Mouse (Mus musculus): ENCODE data around the gene Rnd2. TPM values are rescaled to one million over a fixed set of nuclear protein-coding genes. Genes with fewer than 3 reads are reported as not detected.
A peak's percentile ranks its signal among the peaks of the same experiment; 100 is the strongest.
"Not testable (repeated sequence)": the region's sequence is repeated elsewhere in the genome, so short reads cannot be mapped to it uniquely, and the experiment has no call there.

Rnd2 gene
- polyA plus RNA-seq, 1 experiment from 2014 or later: 68.3 TPM

GRCm38 (mm10) chr11:101462583-101463440 lies 2.0 kb upstream of the Rnd2 start:
- H3K9ac ChIP-seq: peak overlapping the region; percentile 80; the same call in 1 of the 2 replicates
- 0 out of 2 replicates have a peak, but pooled peaks have one; percentile 34 for ATAC-seq (replicated peaks)

GRCm38 (mm10) chr11:101465101-101465868 lies 486 bp downstream of the Rnd2 start:
- H3K4me2 ChIP-seq: peak overlapping the region; percentile 86
- H3K27ac ChIP-seq: peak overlapping the region; percentile 90
- H3K9me3 ChIP-seq: no peaks in the 10 kb centered on the region
- ATAC-seq (replicated peaks): peak; percentile 51
- under 1% methylated on average over 51 of the region's 51 CpGs for WGBS
- no peaks in the 10 kb centered on the region for H3K27me3 ChIP-seq (replicated peaks)
- peaks cover 62% of the 10 kb centered on the region for H3K4me1 ChIP-seq
- H3K36me3 ChIP-seq (replicated peaks): peaks cover 19% of the 10 kb centered on the region
- peak overlapping the region; percentile 69 for H3K4me3 ChIP-seq
- H3K9ac ChIP-seq: peak overlapping the region; percentile 80

More at GRCm38 (mm10) chr11:101462583-101463440, 2.0 kb upstream of the Rnd2 start:
- H3K27me3 ChIP-seq (replicated peaks): no peaks in the 10 kb centered on the region
- H3K9me3 ChIP-seq: no peaks in the 10 kb centered on the region
- 21% methylated on average over 13 of the region's 13 CpGs for WGBS
- peak overlapping the region; percentile 86 for H3K4me2 ChIP-seq
- peaks cover 50% of the 10 kb centered on the region for H3K4me1 ChIP-seq
- H3K36me3 ChIP-seq (replicated peaks): peaks cover 30% of the 10 kb centered on the region
- H3K27ac ChIP-seq: peak overlapping the region; percentile 90
- peak overlapping the region; percentile 69 for H3K4me3 ChIP-seq

GRCm38 (mm10) chr11:101465869-101466551 lies 1.2 kb downstream of the Rnd2 start, which contains the start of gene Vat1:
TSS of gene Vat1 (minus strand) at chr11:101466230.
- ATAC-seq (replicated peaks): peak; percentile 76
- 2% methylated on average over 60 of the region's 60 CpGs for WGBS
- H3K4me1 ChIP-seq: peaks cover 62% of the 10 kb centered on the region
- H3K27me3 ChIP-seq (replicated peaks): no peaks in the 10 kb centered on the region
- H3K9ac ChIP-seq: peak within 1 kb of the TSS; percentile 80
- H3K4me3 ChIP-seq: peak within 1 kb of the TSS; percentile 69
- H3K4me2 ChIP-seq: peak within 1 kb of the TSS; percentile 86
- no peaks in the 10 kb centered on the region for H3K9me3 ChIP-seq
- peak within 1 kb of the TSS; percentile 90 for H3K27ac ChIP-seq
- H3K36me3 ChIP-seq (replicated peaks): peaks cover 16% of the 10 kb centered on the region

GRCm38 (mm10) chr11:101466552-101466950 lies 1.8 kb downstream of the Rnd2 start:
- 63% methylated on average over 5 of the region's 5 CpGs for WGBS
- Histone ChIP-seq H3K4me1 (peaks cover 61% of the 10 kb centered on the region), H3K4me3 (peak overlapping the region; percentile 69), H3K4me2 (peak overlapping the region; percentile 86), H3K36me3 (replicated peaks) (peaks cover 10% of the 10 kb centered on the region)
- H3K9ac ChIP-seq; H3K27ac ChIP-seq; H3K27me3 ChIP-seq (replicated peaks); ATAC-seq (replicated peaks); H3K9me3 ChIP-seq: not testable (repeated sequence)

- peak; percentile 61 for ATAC-seq (replicated peaks)
- H3K4me1 ChIP-seq: peaks cover 50% of the 10 kb centered on the region
These were observed 2.9 kb downstream of the Rnd2 start for GRCm38 (mm10) chr11:101467477-101468262.

GRCm38 (mm10) chr11:101468263-101468688 lies 3.5 kb downstream of the Rnd2 start:
- H3K9me3 ChIP-seq: no peaks in the 10 kb centered on the region
- H3K27ac ChIP-seq: peak overlapping the region; percentile 79
- H3K27me3 ChIP-seq (replicated peaks): no peaks in the 10 kb centered on the region
- WGBS: under 1% methylated on average over 29 of the region's 31 CpGs
- peaks cover 44% of the 10 kb centered on the region for H3K4me1 ChIP-seq
- H3K4me3 ChIP-seq: peak overlapping the region; percentile 69
- no peaks in the 10 kb centered on the region for H3K36me3 ChIP-seq (replicated peaks)
- ATAC-seq (replicated peaks): peak; percentile 34
- H3K4me2 ChIP-seq: peak overlapping the region; percentile 75
- H3K9ac ChIP-seq: peak overlapping the region; percentile 75

More at GRCm38 (mm10) chr11:101467477-101468262, 2.9 kb downstream of the Rnd2 start:
- no peaks in the 10 kb centered on the region for H3K27me3 ChIP-seq (replicated peaks)
- H3K4me3 ChIP-seq: peak overlapping the region; percentile 69
- H3K36me3 ChIP-seq (replicated peaks): no peaks in the 10 kb centered on the region
- H3K9ac ChIP-seq: peak overlapping the region; percentile 75
- peak overlapping the region; percentile 79 for H3K27ac ChIP-seq
- no peaks in the 10 kb centered on the region for H3K9me3 ChIP-seq
- 1% methylated on average over 54 of the region's 54 CpGs for WGBS
- peak overlapping the region; percentile 75 for H3K4me2 ChIP-seq

- Histone ChIP-seq H3K4me2 (peak overlapping the region; percentile 75), H3K27ac (peak overlapping the region; percentile 79), H3K4me1 (peaks cover 39% of the 10 kb centered on the region), H3K9me3 (no peaks in the 10 kb centered on the region), H3K9ac (peak overlapping the region; percentile 75), H3K27me3 (replicated peaks) (no peaks in the 10 kb centered on the region), H3K36me3 (replicated peaks) (no peaks in the 10 kb centered on the region), H3K4me3 (peak overlapping the region; percentile 69)
- ATAC-seq (replicated peaks): no peak
- WGBS: 2% methylated on average over 13 of the region's 13 CpGs
These were observed 3.9 kb downstream of the Rnd2 start for GRCm38 (mm10) chr11:101468731-101469130.

- Histone ChIP-seq H3K27ac (no peak overlapping the region), H3K36me3 (replicated peaks) (no peaks in the 10 kb centered on the region), H3K4me2 (peak overlapping the region; percentile 75), H3K4me1 (peaks cover 35% of the 10 kb centered on the region), H3K9ac (no peak overlapping the region), H3K4me3 (peak overlapping the region; percentile 69), H3K27me3 (replicated peaks) (no peaks in the 10 kb centered on the region), H3K9me3 (no peaks in the 10 kb centered on the region)
- no peak for ATAC-seq (replicated peaks)
- 69% methylated on average over 4 of the region's 4 CpGs for WGBS
These were observed 4.4 kb downstream of the Rnd2 start for GRCm38 (mm10) chr11:101469155-101469554.

- Histone ChIP-seq H3K9me3 (no peaks in the 10 kb centered on the region), H3K4me3 (no peak overlapping the region), H3K27me3 (replicated peaks) (no peaks in the 10 kb centered on the region), H3K4me1 (peaks cover 28% of the 10 kb centered on the region), H3K36me3 (replicated peaks) (no peaks in the 10 kb centered on the region), H3K4me2 (0 out of 2 replicates have a peak overlapping the region, but pooled peaks have one; percentile 2), H3K27ac (no peak overlapping the region), H3K9ac (no peak overlapping the region)
- ATAC-seq (replicated peaks): no peak
- 10% methylated on average over 7 of the region's 7 CpGs for WGBS
These were observed 5.4 kb downstream of the Rnd2 start for GRCm38 (mm10) chr11:101470206-101470605.

GRCm38 (mm10) chr11:101471926-101472325 lies 7.1 kb downstream of the Rnd2 start:
- Histone ChIP-seq H3K36me3 (replicated peaks) (no peaks in the 10 kb centered on the region), H3K4me3 (no peak overlapping the region), H3K4me2 (no peak overlapping the region), H3K4me1 (peaks cover 20% of the 10 kb centered on the region), H3K27ac (peak overlapping the region; percentile 14; the same call in 1 of the 2 replicates), H3K9ac (no peak overlapping the region), H3K27me3 (replicated peaks) (no peaks in the 10 kb centered on the region), H3K9me3 (no peaks in the 10 kb centered on the region)
- ATAC-seq (replicated peaks): no peak
- WGBS: 58% methylated on average over 3 of the region's 3 CpGs

GRCm38 (mm10) chr11:101472336-101472735 lies 7.5 kb downstream of the Rnd2 start:
- no peak overlapping the region for H3K4me2 ChIP-seq
- H3K4me3 ChIP-seq: no peak overlapping the region
- no peaks in the 10 kb centered on the region for H3K36me3 ChIP-seq (replicated peaks)
- no peak overlapping the region for H3K9ac ChIP-seq
- no peaks in the 10 kb centered on the region for H3K9me3 ChIP-seq
- H3K4me1 ChIP-seq: peaks cover 19% of the 10 kb centered on the region
- no peak for ATAC-seq (replicated peaks)
- H3K27ac ChIP-seq: peak overlapping the region; percentile 14; the same call in 1 of the 2 replicates
- WGBS: 63% methylated on average over 7 of the region's 7 CpGs
- no peaks in the 10 kb centered on the region for H3K27me3 ChIP-seq (replicated peaks)
